ENCODE assay signal across 8 mouse cellular contexts in the genomic region with DNA sequence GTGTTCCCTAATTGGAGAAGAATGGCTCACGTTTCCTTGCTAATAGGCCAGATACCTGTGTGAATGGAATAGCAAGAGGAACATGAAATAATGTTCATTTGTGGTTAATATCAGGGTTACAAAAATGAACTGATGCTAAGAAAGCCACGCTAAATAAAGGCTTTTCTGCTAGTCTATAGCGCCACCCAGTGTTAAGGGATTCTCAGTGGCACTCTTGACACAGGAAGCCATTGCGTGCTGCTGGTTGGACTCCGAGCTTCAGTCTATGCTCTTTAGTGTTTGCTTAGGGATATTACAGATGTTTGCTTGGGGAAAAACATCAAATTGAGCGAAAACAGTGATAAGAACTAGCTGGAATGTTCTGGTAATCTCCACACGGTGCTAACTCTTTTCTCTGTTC.
A peak's percentile ranks its signal among the peaks of the same experiment; 100 is the strongest.
DNase-seq lines count a peak whose midpoint lies in the region; ATAC-seq and TF ChIP-seq lines count a peak whose summit lies in the region.

No protein-coding gene starts in this region.

- H3K9ac ChIP-seq in heart, postnatal 0 days (replicated peaks; ENCODE audit: low read depth, low read length), result no peak overlapping the region

- TF ChIP-seq POLR2A in cortical plate, adult 2 months (IDR thresholded peaks at IDR 0.05; ENCODE audit: extremely low read depth, insufficient read depth, low read length), result no peak

- ATAC-seq in heart, postnatal 0 days (ENCODE audit: insufficient read depth, low read depth), result no peak
- no peak for ATAC-seq in activated CD4-positive, CD25-positive, alpha-beta regulatory T cell, adult 4 months

- TF ChIP-seq CTCF in cortical plate, adult 2 months (IDR thresholded peaks at IDR 0.05; ENCODE audit: extremely low read depth, insufficient read depth, low read length), result peak; percentile 79
- TF ChIP-seq CTCF in heart, postnatal 0 days (IDR thresholded peaks at IDR 0.05; ENCODE audit: low read depth), result peak; percentile 79

- no peak for TF ChIP-seq EP300 in heart, postnatal 0 days (IDR thresholded peaks at IDR 0.05; ENCODE audit: low read depth)

- H3K4me2 ChIP-seq in heart, postnatal 0 days (ENCODE audit: low read depth, low read length), result no peak overlapping the region

- peaks cover 1% of the 10 kb centered on the region; the same call in 1 of the 2 replicates for H3K4me1 ChIP-seq in cortical plate, adult 2 months (ENCODE audit: control insufficient read depth, insufficient read depth, low read length)
- H3K4me1 ChIP-seq in heart, postnatal 0 days (ENCODE audit: control insufficient read depth, insufficient read depth), result no peaks in the 10 kb centered on the region

- 4% methylated on average over 7 of the region's 7 CpGs for WGBS in heart, postnatal 0 days

- no peak overlapping the region for H3K27ac ChIP-seq in cortical plate, adult 2 months (ENCODE audit: insufficient read depth, low read length)
- H3K27ac ChIP-seq in heart, postnatal 0 days (ENCODE audit: low read depth), result no peak overlapping the region

- H3K9me3 ChIP-seq in heart, postnatal 0 days (replicated peaks; ENCODE audit: control insufficient read depth, low read length), result no peaks in the 10 kb centered on the region

- H3K27me3 ChIP-seq in heart, postnatal 0 days (ENCODE audit: control insufficient read depth, insufficient read depth, low read length), result no peaks in the 10 kb centered on the region

- H3K4me3 ChIP-seq in cortical plate, adult 2 months (ENCODE audit: insufficient read depth, low read length), result 0 out of 2 replicates have a peak overlapping the region, but pooled peaks have one; percentile 7
- no peak overlapping the region for H3K4me3 ChIP-seq in heart, postnatal 0 days (ENCODE audit: low read depth, low read length)

- H3K36me3 ChIP-seq in heart, postnatal 0 days (replicated peaks; ENCODE audit: control insufficient read depth, insufficient read depth, low read length), result no peaks in the 10 kb centered on the region

- DNase-seq in 3134 (ENCODE audit: extremely low read depth, insufficient read length, low spot score), result peak; percentile 14
- DNase-seq in Muller cell, postnatal 12 days (ENCODE audit: inconsistent ontology term), result peak; percentile 55
- peak; percentile 65 for DNase-seq in heart, postnatal 0 days (ENCODE audit: low spot score)
- DNase-seq in kidney, postnatal 4 days, result peak; percentile 58 to 70
- peak; percentile 66 for DNase-seq in lung, postnatal 10 days
- DNase-seq in skeletal muscle tissue, adult 2 months (ENCODE audit: low read depth, low spot score), result peak; percentile 2

Comparison
In these comparisons a context has a peak if more than half of its experiments do, and no peak if none do; other contexts are left out.
1. DNase-seq: peak in every context shown above with its lines; median percentile 66 in lung, postnatal 10 days; 65 in heart, postnatal 0 days; 64 in kidney, postnatal 4 days; 55 in Muller cell, postnatal 12 days; 14 in 3134; 2 in skeletal muscle tissue, adult 2 months.